Mouse (Mus musculus) liver, embryonic 14.5 days (tissue): Measurements from ENCODE around the gene Rbm8a. TPM values are rescaled to one million over a fixed set of nuclear protein-coding genes. Genes with fewer than 3 reads are reported as not detected.
A peak's percentile ranks its signal among the peaks of the same experiment; 100 is the strongest.
"Not testable (repeated sequence)": the region's sequence is repeated elsewhere in the genome, so short reads cannot be mapped to it uniquely, and the experiment has no call there.

Experiments used
- ATAC-seq: fragments of 200-750 bp; cut with Nextera tagmentation; 2 replicates; pipeline ENCODE4 v1.8.0; 2017; ENCODE audit warnings: moderate number of reproducible peaks, mild to moderate bottlenecking, moderate library complexity; ENCODE audit not compliant: insufficient read depth
- DNase-seq, 3 experiments: peaks; one replicate each; pipeline ENCODE4 v3.0.0-alpha.2; 2012 to 2013; ENCODE audit warnings: low read depth in 3 of 3, low spot score in 3 of 3
- H3K27ac ChIP-seq: fragments of 300-500 bp; sonication (generic); 2 replicates; pipeline ENCODE4 v1.5.1; 2014; ENCODE audit warnings: moderate library complexity, mild to moderate bottlenecking, control low read depth, inconsistent platforms
- H3K27me3 ChIP-seq: fragments of 300-500 bp; sonication (generic); 2 replicates; pipeline ENCODE4 v1.6.1; 2014; ENCODE audit warnings: mild to moderate bottlenecking, low read length, moderate library complexity; ENCODE audit not compliant: control insufficient read depth, insufficient read depth
- H3K36me3 ChIP-seq: fragments of 300-500 bp; sonication (generic); replicated peaks from 2 replicates; pipeline ENCODE4 v1.6.1; 2014; ENCODE audit warnings: low read depth; ENCODE audit not compliant: control insufficient read depth, insufficient read depth
- H3K4me1 ChIP-seq, 2 experiments: fragments of 200-500 bp in 1 of 2; fragments of 300-500 bp in 1 of 2; sonication (generic) in 1 of 2; replicated peaks; 2 replicates each; pipeline ENCODE4 v1.6.1; 2012 to 2014; ENCODE audit warnings: antibody characterized with exemption in 1 of 2, inconsistent platforms in 1 of 2, low read length in 1 of 2; ENCODE audit not compliant: control insufficient read depth in 2 of 2, insufficient read depth in 2 of 2
- H3K4me2 ChIP-seq: fragments of 300-500 bp; sonication (generic); 2 replicates; pipeline ENCODE4 v1.6.1; 2014; ENCODE audit warnings: low read depth, mild to moderate bottlenecking, control low read depth, moderate library complexity
- H3K4me3 ChIP-seq, 2 experiments: fragments of 200-500 bp in 1 of 2; fragments of 300-500 bp in 1 of 2; sonication (generic) in 1 of 2; 2 replicates each; pipeline ENCODE4 v1.5.1; 2012 to 2014; ENCODE audit warnings: low read depth in 2 of 2, low read length in 2 of 2, mild to moderate bottlenecking in 2 of 2, control low read depth in 1 of 2, inconsistent platforms in 1 of 2, moderate library complexity in 1 of 2; ENCODE audit not compliant: insufficient read depth in 1 of 2
- H3K9ac ChIP-seq: fragments of 300-500 bp; sonication (generic); replicated peaks from 2 replicates; pipeline ENCODE4 v1.6.1; 2014; ENCODE audit warnings: mild to moderate bottlenecking, control low read depth, moderate library complexity
- H3K9me3 ChIP-seq: fragments of 300-500 bp; sonication (generic); 2 replicates; pipeline ENCODE4 v1.6.1; 2016; ENCODE audit warnings: low read length, mixed read lengths; ENCODE audit not compliant: control insufficient read depth
- CTCF ChIP-seq: IDR thresholded peaks from 2 replicates; pipeline ENCODE4 v1.5.1; 2016; ENCODE audit warnings: antibody characterized with exemption, low read depth, control low read depth
- EP300 ChIP-seq: IDR thresholded peaks from 2 replicates; pipeline ENCODE4 v1.6.1; 2016; ENCODE audit warnings: antibody characterized with exemption, low read depth
- WGBS: fragments of 180-500 bp; shearing (Covaris S2); extraction: QIAGEN DNeasy Blood & Tissue Kit; methylation state at CpG from one replicate; pipeline ENCODE4 v1.1.7; 2014; ENCODE audit not compliant: insufficient replicate concordance; 5-methylcytosine and 5-hydroxymethylcytosine counted together
- polyA plus RNA-seq, 2 experiments: library from polyadenylated mRNA; depleted of rRNA in 1 of 2; stranded (reverse) in 1 of 2; unstranded in 1 of 2; fragments of >200 nt; fragmentation: Nextera tagmentation in 1 of 2; extraction: Ambion mirVana in 1 of 2; gene quantifications; 2 replicates each; pipeline versions ENCODE4 v1.2.1 to v1.2.3; 2012 to 2014

Rbm8a gene
- polyA plus RNA-seq, 2 experiments, result 22.8 to 69.1 TPM

DNA sequence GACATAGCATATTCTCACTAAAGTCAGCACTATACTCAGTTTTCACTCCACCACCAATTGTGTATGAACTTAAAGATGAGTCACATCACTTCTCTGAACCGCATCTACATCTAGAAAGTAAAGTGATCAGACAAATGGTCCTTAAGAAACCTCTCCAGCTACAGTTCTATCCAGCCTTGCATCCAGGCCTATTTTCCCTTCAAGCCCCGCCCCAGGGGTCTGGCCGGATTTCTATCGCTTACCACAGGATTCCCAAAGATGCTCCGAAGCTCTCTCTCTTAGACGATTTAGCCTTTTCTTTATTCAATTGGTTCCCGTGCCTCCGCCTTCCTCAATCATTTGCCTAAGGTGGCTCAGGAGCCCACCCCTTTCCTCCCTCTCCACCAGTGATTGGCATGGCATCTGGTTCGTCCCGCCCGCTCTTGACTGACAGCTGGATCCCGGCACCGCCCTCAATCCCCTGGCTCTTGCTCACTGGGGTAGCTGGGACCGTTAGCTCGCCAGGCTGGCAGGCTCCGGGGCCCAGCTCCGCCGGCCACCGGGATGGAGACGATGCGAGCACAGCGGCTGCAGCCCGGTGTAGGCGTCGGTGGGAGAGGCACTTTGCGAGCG is 29.0 kb upstream of the Rbm8a start, which contains the start of gene Lix1l:
Gene Lix1l (plus strand): TSS at position 511 of the 612 bp plus-strand sequence.
- Histone ChIP-seq H3K36me3 (no peaks in the 10 kb centered on the region), H3K9ac (peak within 1 kb of the TSS; percentile 47), H3K27ac (no peak within 1 kb of the TSS), H3K4me1 (no peaks in the 10 kb centered on the region), H3K27me3 (peaks cover 68% of the 10 kb centered on the region), H3K4me2 (peak within 1 kb of the TSS; percentile 77), H3K4me3 (peak within 1 kb of the TSS; percentile 58 to 62), H3K9me3 (no peaks in the 10 kb centered on the region)
- TF ChIP-seq EP300 (no peak), CTCF (no peak)
- peak; percentile 93 for ATAC-seq
- 1% methylated on average over 27 of the region's 27 CpGs for WGBS
- DNase-seq, result peak; percentile 68 to 77 (median 70)

DNA sequence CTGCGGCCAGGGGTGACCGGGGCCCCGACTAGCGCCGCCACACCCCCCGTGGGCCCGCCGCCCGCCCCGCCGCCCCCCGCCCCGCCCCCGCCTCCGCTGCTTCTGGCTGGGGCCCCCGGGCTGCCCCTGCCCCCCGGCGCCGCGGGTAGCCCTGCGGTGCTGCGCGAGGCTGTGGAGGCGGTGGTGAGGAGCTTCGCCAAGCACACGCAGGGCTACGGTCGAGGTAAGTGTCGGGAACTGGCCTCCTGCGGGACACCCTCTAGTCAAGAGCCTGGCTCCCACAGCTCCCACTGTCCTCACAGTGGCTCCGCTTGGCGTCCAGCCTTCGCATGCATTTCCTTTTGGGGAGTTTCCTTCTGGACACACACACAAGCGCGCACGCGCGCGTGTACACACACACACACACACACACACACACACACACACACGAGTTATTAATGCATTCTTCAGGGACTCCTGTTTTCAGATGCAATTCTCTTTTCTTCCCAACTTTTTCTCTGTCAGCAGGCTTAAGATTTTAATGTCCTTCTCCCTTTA is 28.4 kb upstream of the Rbm8a start:
- DNase-seq (no peak), ATAC-seq (peak; percentile 58)
- H3K4me3 ChIP-seq, result peak overlapping the region; percentile 58 to 62
- H3K36me3 ChIP-seq, result no peaks in the 10 kb centered on the region
- peak overlapping the region; percentile 77 for H3K4me2 ChIP-seq
- WGBS, result 1% methylated on average over 36 of the region's 40 CpGs
- TF ChIP-seq CTCF, result no peak
- no peak for TF ChIP-seq EP300
- H3K27me3 ChIP-seq, result peaks cover 62% of the 10 kb centered on the region
- H3K9ac ChIP-seq, result peak overlapping the region; percentile 47
- no peak overlapping the region for H3K27ac ChIP-seq
- no peaks in the 10 kb centered on the region for H3K9me3 ChIP-seq
- H3K4me1 ChIP-seq, result no peaks in the 10 kb centered on the region

DNA sequence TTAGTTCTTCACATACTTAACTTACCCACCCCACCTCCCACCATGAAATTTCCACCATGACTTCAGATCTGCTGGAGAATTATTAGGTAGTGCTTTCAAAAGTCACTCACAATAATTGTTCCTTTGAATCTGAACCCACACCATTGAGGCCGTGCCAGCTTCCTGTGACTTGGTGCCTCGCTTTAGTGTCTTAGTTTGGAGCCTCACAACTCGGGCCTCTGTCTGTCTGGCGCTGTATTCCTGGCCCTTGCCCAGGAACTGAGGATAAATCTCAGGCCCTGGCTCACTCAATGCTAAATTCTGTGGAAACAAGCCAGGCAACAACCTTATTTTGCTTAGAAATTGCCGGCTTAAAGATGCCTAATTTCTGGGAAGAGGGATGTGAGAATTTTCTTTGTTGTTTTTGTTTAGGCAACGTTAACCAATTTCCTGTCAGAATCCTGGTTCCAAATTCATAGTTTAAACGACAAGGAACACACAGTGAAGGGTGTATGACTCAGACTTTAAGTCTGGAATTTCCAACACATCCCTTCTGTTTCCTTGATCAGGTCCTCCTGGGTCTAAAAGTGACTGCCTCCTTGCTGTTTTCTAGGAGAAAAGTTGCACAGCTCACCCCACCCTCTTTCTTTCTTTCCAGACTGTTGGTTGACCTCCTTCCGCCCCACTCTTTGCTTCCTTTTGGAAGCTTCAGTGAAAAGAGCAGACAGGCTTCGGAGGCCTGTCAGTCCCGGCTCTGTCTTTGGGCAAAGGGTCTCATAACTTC is 27.6 kb upstream of the Rbm8a start:
- Histone ChIP-seq H3K27me3 (peaks cover 54% of the 10 kb centered on the region), H3K4me2 (peak overlapping the region; percentile 77), H3K36me3 (no peaks in the 10 kb centered on the region), H3K4me3 (peak overlapping the region in 1 of 2 experiments; percentile 3; a peak in 1 of 4 replicates), H3K4me1 (no peaks in the 10 kb centered on the region), H3K27ac (no peak overlapping the region), H3K9me3 (no peaks in the 10 kb centered on the region), H3K9ac (no peak overlapping the region)
- ATAC-seq (no peak), DNase-seq (no peak)
- TF ChIP-seq EP300 (no peak), CTCF (no peak)
- WGBS, result 51% methylated on average over 10 of the region's 10 CpGs

DNA sequence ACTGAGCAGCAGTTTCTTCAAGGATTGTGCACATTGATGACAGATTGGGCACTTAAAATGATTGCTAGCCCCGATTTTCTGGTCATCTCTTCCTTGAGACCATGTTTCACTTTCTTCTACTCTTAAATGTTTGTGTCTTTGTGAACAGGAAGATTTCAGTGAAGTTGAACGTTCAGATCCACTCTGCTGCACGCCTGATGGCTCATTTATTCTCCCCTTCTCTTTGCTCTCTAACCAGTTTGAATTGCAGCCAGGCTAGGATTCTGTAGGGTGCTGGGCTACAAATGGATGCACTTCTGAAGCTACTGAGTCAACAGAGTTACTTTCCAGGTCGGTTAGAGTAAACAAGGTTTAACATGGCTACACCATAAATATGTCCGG is 27.0 kb upstream of the Rbm8a start:
- Histone ChIP-seq H3K36me3 (no peaks in the 10 kb centered on the region), H3K4me3 (no peak overlapping the region), H3K27ac (no peak overlapping the region), H3K4me1 (no peaks in the 10 kb centered on the region), H3K9ac (no peak overlapping the region), H3K4me2 (peak overlapping the region; percentile 26), H3K9me3 (no peaks in the 10 kb centered on the region), H3K27me3 (peaks cover 49% of the 10 kb centered on the region)
- 48% methylated on average over 5 of the region's 5 CpGs for WGBS
- ATAC-seq, result no peak
- TF ChIP-seq CTCF (no peak), EP300 (no peak)
- no peak for DNase-seq

DNA sequence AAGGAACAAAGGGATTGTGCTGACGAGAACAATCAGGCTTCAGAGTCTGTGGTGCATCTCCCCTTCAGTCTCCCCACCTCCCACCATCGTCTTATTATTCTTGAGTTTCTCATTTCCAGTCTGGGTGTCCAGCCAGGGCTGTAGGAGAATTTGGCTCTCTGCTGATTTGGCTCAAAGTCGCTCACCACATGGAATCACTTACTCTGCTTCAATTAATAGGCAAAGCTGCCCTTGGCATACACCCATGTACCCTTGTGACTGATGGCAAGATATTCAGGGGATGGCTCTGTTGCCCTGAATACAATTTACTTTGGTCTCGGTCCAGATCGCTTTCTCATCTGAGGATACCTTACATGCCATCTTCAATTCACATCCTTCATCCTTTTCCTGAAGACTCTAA is 26.4 kb upstream of the Rbm8a start:
- Histone ChIP-seq H3K4me3 (no peak overlapping the region), H3K27me3 (peaks cover 42% of the 10 kb centered on the region), H3K36me3 (no peaks in the 10 kb centered on the region), H3K4me1 (no peaks in the 10 kb centered on the region), H3K9ac (no peak overlapping the region), H3K4me2 (no peak overlapping the region), H3K27ac (no peak overlapping the region), H3K9me3 (no peaks in the 10 kb centered on the region)
- ATAC-seq (no peak), DNase-seq (no peak)
- no peak for TF ChIP-seq CTCF
- no peak for TF ChIP-seq EP300
- 66% methylated on average over 5 of the region's 5 CpGs for WGBS

DNA sequence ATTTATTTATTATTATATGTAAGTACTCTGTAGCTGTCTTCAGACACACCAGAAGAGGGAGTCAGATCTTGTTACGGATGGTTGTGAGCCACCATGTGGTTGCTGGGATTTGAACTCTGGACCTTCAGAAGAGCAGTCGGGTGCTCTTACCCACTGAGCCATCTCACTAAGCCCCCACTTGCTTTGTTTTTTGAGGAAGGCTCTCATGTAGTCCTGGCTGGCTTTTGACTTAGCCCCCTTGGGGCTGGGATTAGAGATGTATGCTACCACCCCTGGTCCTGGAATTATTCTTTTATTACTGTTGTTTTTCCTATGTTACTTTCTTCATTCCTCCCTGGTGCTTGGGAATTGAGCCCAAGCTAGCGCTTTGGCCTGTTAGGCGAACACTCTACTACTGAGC is 23.7 kb upstream of the Rbm8a start:
- not testable (repeated sequence) for H3K36me3 ChIP-seq, ATAC-seq, H3K9ac ChIP-seq, H3K27ac ChIP-seq, H3K9me3 ChIP-seq, DNase-seq, H3K4me1 ChIP-seq, H3K4me3 ChIP-seq, H3K4me2 ChIP-seq
- peaks cover 17% of the 10 kb centered on the region for H3K27me3 ChIP-seq
- 67% methylated on average over 4 of the region's 4 CpGs for WGBS
